Mouse (Mus musculus): Measurements from ENCODE around the gene Reln. TPM values are rescaled to one million over a fixed set of nuclear protein-coding genes. Genes with fewer than 3 reads are reported as not detected.

Reln gene
- polyA plus RNA-seq, 1 experiment from 2014 or later, result 2.8 TPM

DNA sequence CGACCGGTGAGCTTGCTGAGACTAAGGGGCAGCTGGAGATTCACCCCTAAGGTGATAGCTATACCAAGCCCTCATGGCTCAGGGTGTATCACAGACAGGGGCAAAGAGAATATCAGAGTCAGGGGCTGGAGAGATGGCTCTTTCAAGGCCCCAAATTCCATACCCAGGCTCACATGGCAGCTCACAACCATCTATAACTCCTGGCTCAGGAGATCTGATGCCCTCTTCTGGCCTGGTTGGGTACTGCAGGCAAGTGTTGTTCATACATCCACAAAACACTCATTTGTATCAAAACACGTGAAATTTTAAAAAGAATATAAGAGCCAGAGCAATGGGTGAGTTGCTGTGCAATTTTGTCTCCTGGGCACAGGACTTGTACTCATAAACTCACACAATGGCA, 17.3 kb downstream of the Reln start:
- 77% methylated on average over 3 of the region's 3 CpGs for WGBS
- H3K4me2 ChIP-seq (ENCODE audit: low read length), result no peak overlapping the region
- no peaks in the 10 kb centered on the region for H3K27me3 ChIP-seq (ENCODE audit: control insufficient read depth, insufficient read depth, low read length)
- H3K4me1 ChIP-seq (ENCODE audit: control insufficient read depth in 2 of 2, insufficient read depth in 2 of 2, low read length in 2 of 2), result peaks cover 0 to 4% of the 10 kb centered on the region in 2 experiments; a peak in 2 of 4 replicates
- no peaks in the 10 kb centered on the region for H3K36me3 ChIP-seq (ENCODE audit: control insufficient read depth, insufficient read depth, low read length)
- H3K27ac ChIP-seq (replicated peaks in 1 of 2; ENCODE audit: control insufficient read depth in 1 of 2, insufficient read depth in 1 of 2, low read depth in 2 of 2, low read length in 2 of 2), result no peak overlapping the region
- no peak overlapping the region for H3K4me3 ChIP-seq (ENCODE audit: control insufficient read depth in 1 of 2, insufficient read depth in 1 of 2, low read depth in 1 of 2, low read length in 2 of 2)
- H3K9ac ChIP-seq (ENCODE audit: low read length), result no peak overlapping the region
- H3K9me3 ChIP-seq (ENCODE audit: control insufficient read depth, low read length), result no peaks in the 10 kb centered on the region
- ATAC-seq (ENCODE audit: insufficient number of reproducible peaks, insufficient read depth, low FRiP score, low read depth), result no peak

DNA sequence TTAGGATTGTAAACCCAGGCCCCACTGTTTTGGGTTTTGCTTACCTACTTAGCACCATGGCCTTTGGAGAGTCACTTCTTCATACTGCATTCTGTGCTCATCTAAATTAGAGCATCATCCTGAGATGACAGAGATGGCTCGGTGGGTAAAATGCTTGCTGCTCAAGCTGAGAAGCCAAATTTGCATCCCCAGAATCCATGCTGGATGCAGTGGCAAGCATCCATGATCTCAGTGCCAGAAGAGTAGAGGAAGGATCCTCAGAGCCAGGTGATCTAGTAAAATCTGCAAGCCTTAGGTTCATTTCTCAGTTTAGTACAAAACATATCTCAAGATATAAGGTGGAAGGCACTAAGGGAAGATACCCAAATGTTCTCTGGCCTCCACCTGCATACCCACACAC, 20.7 kb downstream of the Reln start:
- no peak overlapping the region for H3K4me2 ChIP-seq (ENCODE audit: low read length)
- WGBS, result 85% methylated on average over 1 of the region's 1 CpGs
- H3K9me3 ChIP-seq (ENCODE audit: control insufficient read depth, low read length), result no peaks in the 10 kb centered on the region
- no peaks in the 10 kb centered on the region for H3K36me3 ChIP-seq (ENCODE audit: control insufficient read depth, insufficient read depth, low read length)
- no peak overlapping the region for H3K9ac ChIP-seq (ENCODE audit: low read length)
- no peak overlapping the region for H3K27ac ChIP-seq (replicated peaks in 1 of 2; ENCODE audit: control insufficient read depth in 1 of 2, insufficient read depth in 1 of 2, low read depth in 2 of 2, low read length in 2 of 2)
- no peaks in the 10 kb centered on the region for H3K4me1 ChIP-seq (ENCODE audit: control insufficient read depth in 2 of 2, insufficient read depth in 2 of 2, low read length in 2 of 2)
- H3K4me3 ChIP-seq (ENCODE audit: control insufficient read depth in 1 of 2, insufficient read depth in 1 of 2, low read depth in 1 of 2, low read length in 2 of 2), result no peak overlapping the region
- no peaks in the 10 kb centered on the region for H3K27me3 ChIP-seq (ENCODE audit: control insufficient read depth, insufficient read depth, low read length)
- ATAC-seq (ENCODE audit: insufficient number of reproducible peaks, insufficient read depth, low FRiP score, low read depth), result no peak

DNA sequence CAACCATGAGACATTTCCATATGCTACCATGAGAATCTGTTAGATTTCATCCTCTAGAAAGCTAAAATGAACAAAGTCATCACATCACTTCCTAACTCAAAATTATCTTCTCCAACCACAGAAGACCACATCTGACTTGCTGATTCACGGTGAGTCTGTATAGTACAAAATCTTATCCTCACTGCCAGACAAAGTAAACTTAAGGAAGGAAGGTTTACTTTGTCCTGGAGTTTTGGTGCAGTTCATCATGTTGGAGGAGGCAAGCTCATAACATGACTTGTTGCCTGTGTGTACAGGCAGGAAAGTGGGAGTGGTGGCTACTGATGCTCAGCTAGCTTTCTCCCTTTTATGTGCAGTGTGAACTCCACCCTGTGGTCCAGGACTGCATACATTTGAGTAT, 26.7 kb downstream of the Reln start:
- Histone ChIP-seq H3K4me2 (ENCODE audit: low read length) (no peak overlapping the region), H3K9me3 (ENCODE audit: control insufficient read depth, low read length) (no peaks in the 10 kb centered on the region), H3K4me1 (ENCODE audit: control insufficient read depth in 2 of 2, insufficient read depth in 2 of 2, low read length in 2 of 2) (no peaks in the 10 kb centered on the region), H3K4me3 (ENCODE audit: control insufficient read depth in 1 of 2, insufficient read depth in 1 of 2, low read depth in 1 of 2, low read length in 2 of 2) (no peak overlapping the region), H3K9ac (ENCODE audit: low read length) (no peak overlapping the region), H3K36me3 (ENCODE audit: control insufficient read depth, insufficient read depth, low read length) (no peaks in the 10 kb centered on the region), H3K27me3 (ENCODE audit: control insufficient read depth, insufficient read depth, low read length) (no peaks in the 10 kb centered on the region), H3K27ac (replicated peaks in 1 of 2; ENCODE audit: control insufficient read depth in 1 of 2, insufficient read depth in 1 of 2, low read depth in 2 of 2, low read length in 2 of 2) (no peak overlapping the region)
- no peak for ATAC-seq (ENCODE audit: insufficient number of reproducible peaks, insufficient read depth, low FRiP score, low read depth)
- WGBS, result 74% methylated on average over 1 of the region's 1 CpGs

DNA sequence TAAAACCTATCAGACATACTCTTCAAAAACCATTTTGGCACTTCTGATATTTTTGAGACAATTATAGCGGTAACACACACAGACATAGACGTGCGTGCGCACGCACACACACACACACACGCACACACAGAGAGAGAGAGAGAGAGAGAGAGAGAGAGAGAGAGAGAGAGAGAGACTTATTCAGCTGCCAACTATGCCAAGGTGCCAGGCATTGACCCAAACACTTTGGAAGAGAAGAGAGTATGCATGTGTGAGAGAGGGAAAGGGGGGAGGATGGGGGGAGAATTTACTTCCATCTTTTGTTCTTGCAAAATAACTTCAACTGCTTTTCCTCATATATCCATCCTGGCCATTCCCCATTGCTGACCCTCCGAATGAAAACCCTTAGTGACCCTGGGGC, 28.0 kb downstream of the Reln start:
- H3K4me2 ChIP-seq (ENCODE audit: low read length), result no peak overlapping the region
- no peak for ATAC-seq (ENCODE audit: insufficient number of reproducible peaks, insufficient read depth, low FRiP score, low read depth)
- no peaks in the 10 kb centered on the region for H3K9me3 ChIP-seq (ENCODE audit: control insufficient read depth, low read length)
- H3K9ac ChIP-seq (ENCODE audit: low read length), result no peak overlapping the region
- no peak overlapping the region for H3K27ac ChIP-seq (replicated peaks in 1 of 2; ENCODE audit: control insufficient read depth in 1 of 2, insufficient read depth in 1 of 2, low read depth in 2 of 2, low read length in 2 of 2)
- H3K27me3 ChIP-seq (ENCODE audit: control insufficient read depth, insufficient read depth, low read length), result no peaks in the 10 kb centered on the region
- no peaks in the 10 kb centered on the region for H3K36me3 ChIP-seq (ENCODE audit: control insufficient read depth, insufficient read depth, low read length)
- H3K4me1 ChIP-seq (ENCODE audit: control insufficient read depth in 2 of 2, insufficient read depth in 2 of 2, low read length in 2 of 2), result no peaks in the 10 kb centered on the region
- WGBS, result 83% methylated on average over 7 of the region's 7 CpGs
- no peak overlapping the region for H3K4me3 ChIP-seq (ENCODE audit: control insufficient read depth in 1 of 2, insufficient read depth in 1 of 2, low read depth in 1 of 2, low read length in 2 of 2)

DNA sequence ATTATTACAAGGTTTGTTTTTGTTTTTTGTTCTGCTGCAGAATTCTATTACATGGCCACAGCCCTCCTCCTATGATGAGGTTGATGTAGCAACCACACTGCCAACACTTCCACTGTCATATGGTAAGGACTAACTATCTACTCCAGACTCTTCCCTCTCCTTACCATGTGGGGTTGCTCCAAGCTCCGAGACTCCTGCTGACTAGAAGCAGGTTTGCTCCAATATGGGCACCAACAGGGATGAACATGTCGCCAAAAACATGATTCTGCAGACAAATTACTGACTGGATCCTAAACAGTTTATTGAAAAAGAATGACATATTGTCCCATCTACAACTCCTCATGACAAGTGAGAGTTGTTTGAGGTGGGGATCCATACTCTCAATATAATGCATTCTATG, 28.5 kb downstream of the Reln start:
- WGBS, result 87% methylated on average over 2 of the region's 2 CpGs
- no peak overlapping the region for H3K4me3 ChIP-seq (ENCODE audit: control insufficient read depth in 1 of 2, insufficient read depth in 1 of 2, low read depth in 1 of 2, low read length in 2 of 2)
- no peaks in the 10 kb centered on the region for H3K9me3 ChIP-seq (ENCODE audit: control insufficient read depth, low read length)
- no peaks in the 10 kb centered on the region for H3K36me3 ChIP-seq (ENCODE audit: control insufficient read depth, insufficient read depth, low read length)
- H3K4me1 ChIP-seq (ENCODE audit: control insufficient read depth in 2 of 2, insufficient read depth in 2 of 2, low read length in 2 of 2), result no peaks in the 10 kb centered on the region
- no peak overlapping the region for H3K4me2 ChIP-seq (ENCODE audit: low read length)
- ATAC-seq (ENCODE audit: insufficient number of reproducible peaks, insufficient read depth, low FRiP score, low read depth), result no peak
- H3K27ac ChIP-seq (replicated peaks in 1 of 2; ENCODE audit: control insufficient read depth in 1 of 2, insufficient read depth in 1 of 2, low read depth in 2 of 2, low read length in 2 of 2), result no peak overlapping the region
- no peak overlapping the region for H3K9ac ChIP-seq (ENCODE audit: low read length)
- no peaks in the 10 kb centered on the region for H3K27me3 ChIP-seq (ENCODE audit: control insufficient read depth, insufficient read depth, low read length)

DNA sequence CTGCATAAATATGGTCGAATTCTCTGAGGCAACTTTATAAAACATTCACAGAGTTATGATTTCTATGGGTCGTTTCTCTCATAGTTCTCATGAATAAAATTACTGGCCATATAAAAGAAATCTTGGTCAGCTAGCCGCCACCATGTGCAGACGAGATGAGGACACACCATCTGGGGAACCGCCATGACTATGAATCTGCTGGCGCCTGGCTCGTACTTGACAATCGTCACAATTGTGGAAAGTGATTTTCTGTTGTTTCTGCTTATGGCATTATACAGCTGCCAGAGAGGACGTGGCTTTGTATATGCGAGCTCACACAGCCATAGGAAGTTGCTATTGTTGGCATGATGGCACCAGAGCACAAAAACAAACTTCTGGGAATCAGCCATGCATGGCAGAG, 31.5 kb downstream of the Reln start:
- ATAC-seq (ENCODE audit: insufficient number of reproducible peaks, insufficient read depth, low FRiP score, low read depth), result no peak
- no peaks in the 10 kb centered on the region for H3K27me3 ChIP-seq (ENCODE audit: control insufficient read depth, insufficient read depth, low read length)
- no peaks in the 10 kb centered on the region for H3K4me1 ChIP-seq (ENCODE audit: control insufficient read depth in 2 of 2, insufficient read depth in 2 of 2, low read length in 2 of 2)
- no peak overlapping the region for H3K9ac ChIP-seq (ENCODE audit: low read length)
- H3K4me3 ChIP-seq (ENCODE audit: control insufficient read depth in 1 of 2, insufficient read depth in 1 of 2, low read depth in 1 of 2, low read length in 2 of 2), result no peak overlapping the region
- H3K27ac ChIP-seq (replicated peaks in 1 of 2; ENCODE audit: control insufficient read depth in 1 of 2, insufficient read depth in 1 of 2, low read depth in 2 of 2, low read length in 2 of 2), result no peak overlapping the region
- no peaks in the 10 kb centered on the region for H3K36me3 ChIP-seq (ENCODE audit: control insufficient read depth, insufficient read depth, low read length)
- no peak overlapping the region for H3K4me2 ChIP-seq (ENCODE audit: low read length)
- H3K9me3 ChIP-seq (ENCODE audit: control insufficient read depth, low read length), result no peaks in the 10 kb centered on the region
- 80% methylated on average over 10 of the region's 10 CpGs for WGBS

DNA sequence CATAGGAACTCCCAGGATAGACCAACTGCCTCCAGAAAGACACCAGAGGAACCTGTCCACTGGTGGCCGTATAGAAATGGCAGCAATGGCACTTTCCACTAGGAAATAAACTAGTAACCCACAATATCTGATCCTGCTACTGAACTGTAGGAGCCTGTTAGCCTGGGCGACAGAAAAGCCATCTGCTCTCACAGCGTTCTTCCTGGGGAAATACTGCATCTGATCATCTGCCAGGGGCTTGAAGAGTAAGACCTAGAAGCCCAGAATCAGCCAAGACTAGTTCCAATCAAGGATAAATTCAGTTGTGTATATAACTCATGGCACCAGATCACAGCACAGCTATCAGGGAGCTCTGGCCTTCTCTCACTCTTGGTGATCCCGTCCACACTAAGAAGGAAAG, 33.5 kb downstream of the Reln start:
- 71% methylated on average over 4 of the region's 4 CpGs for WGBS
- Histone ChIP-seq H3K9me3 (ENCODE audit: control insufficient read depth, low read length) (no peaks in the 10 kb centered on the region), H3K27me3 (ENCODE audit: control insufficient read depth, insufficient read depth, low read length) (no peaks in the 10 kb centered on the region), H3K4me2 (ENCODE audit: low read length) (no peak overlapping the region), H3K27ac (replicated peaks in 1 of 2; ENCODE audit: control insufficient read depth in 1 of 2, insufficient read depth in 1 of 2, low read depth in 2 of 2, low read length in 2 of 2) (no peak overlapping the region), H3K36me3 (ENCODE audit: control insufficient read depth, insufficient read depth, low read length) (no peaks in the 10 kb centered on the region), H3K4me3 (ENCODE audit: control insufficient read depth in 1 of 2, insufficient read depth in 1 of 2, low read depth in 1 of 2, low read length in 2 of 2) (no peak overlapping the region), H3K9ac (ENCODE audit: low read length) (no peak overlapping the region), H3K4me1 (ENCODE audit: control insufficient read depth in 2 of 2, insufficient read depth in 2 of 2, low read length in 2 of 2) (no peaks in the 10 kb centered on the region)
- no peak for ATAC-seq (ENCODE audit: insufficient number of reproducible peaks, insufficient read depth, low FRiP score, low read depth)

DNA sequence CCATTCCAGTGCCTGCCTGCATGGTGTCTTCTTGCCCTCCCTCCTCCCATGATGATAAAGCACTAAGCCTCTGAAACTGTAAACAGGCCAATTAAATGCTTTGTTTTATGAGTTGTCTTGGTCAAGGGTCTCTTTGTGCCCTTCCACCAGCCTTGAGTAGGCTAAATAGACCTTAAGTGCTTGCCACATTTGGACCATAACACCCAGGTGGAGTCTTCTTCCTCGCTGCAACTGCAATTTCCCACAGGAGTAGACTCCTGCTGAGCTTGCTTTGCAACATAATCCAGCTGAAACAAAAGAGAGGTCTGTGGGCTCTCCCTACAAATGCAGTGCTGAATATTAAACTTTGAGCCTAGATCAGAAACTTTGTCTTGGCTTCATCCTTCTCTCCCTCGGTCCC, 35.5 kb downstream of the Reln start:
- no peak for ATAC-seq (ENCODE audit: insufficient number of reproducible peaks, insufficient read depth, low FRiP score, low read depth)
- 54% methylated on average over 2 of the region's 2 CpGs for WGBS
- H3K4me1 ChIP-seq (ENCODE audit: control insufficient read depth in 2 of 2, insufficient read depth in 2 of 2, low read length in 2 of 2), result no peaks in the 10 kb centered on the region

More for the DNA sequence above, 35.5 kb downstream of the Reln start:
- H3K4me3 ChIP-seq (ENCODE audit: control insufficient read depth in 1 of 2, insufficient read depth in 1 of 2, low read depth in 1 of 2, low read length in 2 of 2), result no peak overlapping the region
- no peaks in the 10 kb centered on the region for H3K9me3 ChIP-seq (ENCODE audit: control insufficient read depth, low read length)
- H3K27me3 ChIP-seq (ENCODE audit: control insufficient read depth, insufficient read depth, low read length), result no peaks in the 10 kb centered on the region
- no peak overlapping the region for H3K9ac ChIP-seq (ENCODE audit: low read length)
- H3K4me2 ChIP-seq (ENCODE audit: low read length), result no peak overlapping the region
- H3K27ac ChIP-seq (replicated peaks in 1 of 2; ENCODE audit: control insufficient read depth in 1 of 2, insufficient read depth in 1 of 2, low read depth in 2 of 2, low read length in 2 of 2), result no peak overlapping the region
- H3K36me3 ChIP-seq (ENCODE audit: control insufficient read depth, insufficient read depth, low read length), result no peaks in the 10 kb centered on the region
